ENCODE assay signal across 14 mouse cellular contexts in genomic region chr9:78117690-78118089, GRCm38 (mm10). TPM values are rescaled to one million over a fixed set of nuclear protein-coding genes. Genes with fewer than 3 reads are reported as not detected.
DNase-seq lines count a peak whose midpoint lies in the region; ATAC-seq and TF ChIP-seq lines count a peak whose summit lies in the region.
"Had no signal": no experiment of that assay in that cellular context is flagged by ENCODE, and none has a peak within 500 bp of the region (broad histone marks: within the 10 kb centered on the region; RNA-seq: fewer than 3 reads in every experiment).

No protein-coding gene starts in this region.

- H3K4me1 ChIP-seq in heart, adult 2 months (ENCODE audit: control insufficient read depth, insufficient read depth, low read length) = peaks cover 26% of the 10 kb centered on the region

- H3K4me3 ChIP-seq in heart, adult 2 months = no peak overlapping the region
- H3K4me3 ChIP-seq: hindbrain, embryonic 15.5 days; lung, embryonic 15.5 days; neural tube, embryonic 12.5 days had no signal

- no peaks in the 10 kb centered on the region for H3K27me3 ChIP-seq in heart, adult 2 months (ENCODE audit: control insufficient read depth, insufficient read depth, low read length)
- H3K27me3 ChIP-seq: hindbrain, embryonic 15.5 days; lung, embryonic 15.5 days; neural tube, embryonic 12.5 days had no signal

- ATAC-seq in megakaryocyte-erythroid progenitor cell, adult 5-6 weeks (replicated peaks; ENCODE audit: low FRiP score, low TSS enrichment, poor library complexity, severe bottlenecking) = peak; percentile 72
- ATAC-seq: midbrain, embryonic 16.5 days had no signal

- no peak for DNase-seq in heart, adult 2 months
- no peak for DNase-seq in heart, postnatal 36 days
- DNase-seq in 416B (ENCODE audit: low read depth) = peak; percentile 12
- DNase-seq in large intestine, adult 2 months (ENCODE audit: low read depth, low spot score) = peak; percentile 97
- DNase-seq in cerebellum, adult 11 months = no peak
- no peak for DNase-seq in left cerebral cortex, adult 18-20 months (ENCODE audit: low spot score in 2 of 2)
- DNase-seq: adrenal gland, postnatal 25 days; cerebellum, postnatal 36 days; thymus, postnatal 4 days had no signal

- H3K9ac ChIP-seq in heart, adult 2 months (ENCODE audit: low read depth, low read length) = no peak overlapping the region
- H3K9ac ChIP-seq: hindbrain, embryonic 15.5 days; lung, embryonic 15.5 days; neural tube, embryonic 12.5 days had no signal

- TF ChIP-seq POLR2A in heart, adult 2 months (IDR thresholded peaks at IDR 0.05; ENCODE audit: insufficient read depth, low read depth, low read length) = no peak

- no peak for TF ChIP-seq CTCF in heart, adult 2 months (IDR thresholded peaks at IDR 0.05)

- H3K27ac ChIP-seq in heart, adult 2 months = peak overlapping the region; percentile 51; the same call in 1 of the 2 replicates
- H3K27ac ChIP-seq: hindbrain, embryonic 15.5 days; lung, embryonic 15.5 days; neural tube, embryonic 12.5 days had no signal

- intact Hi-C loops in heart, adult 2 months (cut with DNase I) = no loop called here
- intact Hi-C loops in heart, postnatal 36 days (cut with DNase I) = loop anchor here (10.0 kb wide), 1 partner anchor 327 kb away; the partner anchor contains the start of genes Cgas, Gm17324 and Mto1

- WGBS in heart, adult 2 months = 59% methylated on average over 2 of the region's 2 CpGs
- 35% methylated on average over 2 of the region's 2 CpGs for WGBS in large intestine, adult 2 months

- peaks cover 9% of the 10 kb centered on the region; the same call in 1 of the 2 replicates for H3K36me3 ChIP-seq in heart, adult 2 months (ENCODE audit: control insufficient read depth, insufficient read depth, low read length)
- H3K36me3 ChIP-seq: hindbrain, embryonic 15.5 days had no signal

- H3K79me2 ChIP-seq in heart, adult 2 months (replicated peaks; ENCODE audit: control insufficient read depth, insufficient read depth, low read length) = peaks cover 2% of the 10 kb centered on the region; the same call in 1 of the 2 replicates

- TF ChIP-seq EP300 in heart, adult 2 months (IDR thresholded peaks at IDR 0.05; ENCODE audit: insufficient read depth, low read depth, low read length) = no peak

RNA-seq across cellular contexts. Expression of gene Ick, which starts 8.7 kb away (rescaled TPM):
- 10 to 100 TPM; 12.5 to 14.0 TPM for total RNA-seq in heart, adult 2 months (2021)
- 7.8 and 10.1 TPM in 2 replicates for polyA plus RNA-seq in heart, adult 2 months (2012; rRNA removed)
- 10 to 100 TPM; 13.7 to 15.3 TPM for total RNA-seq in heart, postnatal 36 days (2021)
- 18.0 and 29.2 TPM in 2 replicates for polyA plus RNA-seq in large intestine, adult 2 months (2012; rRNA removed)
- 18.1 and 22.3 TPM in 2 replicates for total RNA-seq in megakaryocyte-erythroid progenitor cell, adult 5-6 weeks (2014; fragmentation: Nextera tagmentation)
- total RNA-seq in megakaryocyte-erythroid progenitor cell, adult 5-6 weeks (2017) = 15.4 and 17.1 TPM in 2 replicates
- total RNA-seq in left cerebral cortex, adult 18-20 months (2021) = 10 to 100 TPM; 15.7 to 16.6 TPM

RNA-seq across cellular contexts. Expression of gene Fbxo9, which starts 8.8 kb away (rescaled TPM):
- 10 to 100 TPM; 34.4 to 40.6 TPM for total RNA-seq in heart, adult 2 months (2021)
- 64.1 and 69.5 TPM in 2 replicates for polyA plus RNA-seq in heart, adult 2 months (2012; rRNA removed)
- 10 to 100 TPM; 49.9 to 52.5 TPM for total RNA-seq in heart, postnatal 36 days (2021)
- polyA plus RNA-seq in large intestine, adult 2 months (2012; rRNA removed) = 75.3 and 86.7 TPM in 2 replicates
- 72.9 and 109 TPM in 2 replicates for total RNA-seq in megakaryocyte-erythroid progenitor cell, adult 5-6 weeks (2014; fragmentation: Nextera tagmentation)
- 69.2 and 112 TPM in 2 replicates for total RNA-seq in megakaryocyte-erythroid progenitor cell, adult 5-6 weeks (2017)
- total RNA-seq in left cerebral cortex, adult 18-20 months (2021) = 10 to 100 TPM; 99.6 to 99.8 TPM

Comparison
In these comparisons a context has a peak if more than half of its experiments do, and no peak if none do; other contexts are left out.
1. DNase-seq: peak in 416B (single experiment) and large intestine, adult 2 months (single experiment); none in heart, adult 2 months (0 of 2), heart, postnatal 36 days (0 of 2), cerebellum, adult 11 months (single experiment) and left cerebral cortex, adult 18-20 months (0 of 2).